Mouse (Mus musculus) embryo, embryonic 9.5 days (tissue): ENCODE data around the gene Greb1.
"Not testable (repeated sequence)": the region's sequence is repeated elsewhere in the genome, so short reads cannot be mapped to it uniquely, and the experiment has no call there.

ENCODE experiments used
- DNase-seq: peaks from one replicate; pipeline ENCODE4 v3.0.0-alpha.2; 2017; ENCODE audit errors: extremely low spot score

Gene Greb1

DNA sequence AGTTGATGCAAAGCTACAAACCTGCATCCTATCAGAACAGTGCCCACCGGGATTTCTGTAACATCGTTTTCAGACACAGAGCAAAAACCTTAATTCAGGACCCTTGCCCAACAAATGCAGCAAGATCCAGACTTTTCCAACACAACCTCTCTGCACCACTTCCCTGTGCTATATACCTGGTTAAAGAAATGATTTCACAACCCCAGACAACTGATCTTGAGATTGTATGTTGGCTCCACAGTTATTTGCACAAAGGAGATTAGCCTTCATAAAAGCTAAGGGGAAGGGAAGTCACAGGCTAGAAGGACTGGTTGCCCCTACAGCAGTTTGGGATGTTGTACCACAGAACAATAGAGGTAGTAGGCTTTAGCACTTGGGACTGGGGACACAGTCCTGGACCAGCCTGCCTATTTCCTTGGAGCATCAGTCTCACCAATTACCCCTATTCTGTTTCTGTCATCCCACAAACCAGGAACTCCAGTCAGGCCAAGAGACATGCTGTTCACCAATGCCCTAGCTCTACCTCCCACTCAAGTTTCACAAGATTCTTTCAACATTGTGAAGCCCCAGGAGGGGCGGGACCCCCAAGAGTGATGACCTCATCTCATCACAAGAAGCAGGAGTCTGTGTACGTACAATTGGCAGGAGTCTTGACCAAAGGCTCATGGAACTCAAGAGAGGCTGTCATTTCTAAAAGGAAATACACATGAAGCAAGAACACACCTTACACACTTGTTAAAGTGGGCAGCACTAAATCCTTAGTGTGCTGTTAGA is 36.9 kb downstream of the Greb1 start:
- DNase-seq, result no peak

DNA sequence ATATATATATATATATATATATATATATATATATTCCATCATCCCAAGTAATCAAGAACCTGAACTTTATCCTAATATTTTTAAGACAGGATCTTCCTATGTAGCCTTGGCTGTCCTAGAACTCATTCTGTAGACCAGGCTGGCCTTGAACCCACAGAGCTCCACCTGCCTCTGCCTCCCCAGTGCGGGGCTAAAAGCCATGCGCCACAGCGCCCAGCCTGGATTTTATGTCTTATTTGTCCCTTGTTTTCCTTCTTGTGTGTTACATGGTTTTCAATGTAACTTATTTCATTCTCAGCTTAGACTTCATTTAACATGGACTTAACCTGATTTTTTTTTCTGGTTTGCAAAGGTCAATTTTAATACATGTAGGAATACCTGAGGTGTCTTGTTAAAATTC is 39.2 kb downstream of the Greb1 start:
- DNase-seq, result no peak

DNA sequence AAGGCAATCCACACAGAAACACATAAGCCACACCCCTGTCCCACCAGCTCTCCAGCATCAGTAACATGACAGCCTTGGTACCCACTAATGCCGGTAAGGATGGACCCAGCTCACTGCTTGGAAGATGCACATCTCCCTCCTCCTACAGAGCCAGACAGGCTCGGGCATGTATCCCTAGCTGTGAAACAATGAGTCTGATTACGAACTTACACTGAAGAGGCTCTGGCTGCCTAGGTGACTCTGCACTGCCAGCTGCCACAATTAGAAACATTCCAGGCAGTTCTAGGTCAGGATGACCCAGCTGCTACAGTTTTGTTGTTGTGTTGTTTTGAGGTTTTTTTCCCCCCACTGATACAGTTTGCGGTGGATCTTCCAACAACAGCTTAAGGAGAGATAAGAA is 40.4 kb downstream of the Greb1 start:
- no peak for DNase-seq

DNA sequence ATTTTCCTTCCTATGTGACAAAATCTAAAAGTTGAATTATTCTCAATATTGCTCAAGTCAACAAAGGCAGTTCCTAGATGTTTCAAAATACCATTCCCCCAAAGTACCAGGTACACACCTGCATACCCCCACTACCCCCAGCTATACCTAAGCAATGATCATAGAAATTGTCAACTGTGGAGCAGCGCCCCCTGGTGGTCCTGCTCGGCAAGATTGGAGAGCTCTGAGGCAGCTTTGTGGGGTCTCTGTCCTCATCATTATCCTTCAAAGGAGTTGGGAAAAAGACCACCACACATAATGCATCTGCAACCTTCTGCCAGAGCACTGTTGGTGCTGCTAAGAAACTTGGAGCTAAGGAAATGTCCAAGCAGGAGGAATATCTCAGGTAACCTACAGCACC is 46.4 kb downstream of the Greb1 start:
- DNase-seq, result peak; percentile 61

DNA sequence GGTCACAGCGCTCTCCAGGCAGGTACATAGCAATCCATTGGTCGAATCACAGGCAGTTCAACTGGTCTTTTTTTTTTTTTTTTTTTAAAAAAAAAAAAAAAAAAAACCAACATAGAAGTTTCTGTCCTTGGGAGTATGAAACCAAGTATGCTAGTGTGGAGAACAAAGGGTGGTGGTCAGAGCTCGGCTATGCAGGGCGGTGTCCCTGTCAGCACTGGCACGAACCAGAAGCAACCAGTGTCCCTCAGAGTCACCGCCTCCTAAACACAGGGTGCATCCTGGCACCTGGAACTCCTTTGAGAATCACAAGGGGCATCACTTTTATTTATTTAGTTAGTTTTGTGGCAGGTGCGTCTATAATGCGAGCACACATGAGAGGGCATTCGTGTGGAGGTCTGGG is 47.1 kb downstream of the Greb1 start:
- DNase-seq, result no peak

DNA sequence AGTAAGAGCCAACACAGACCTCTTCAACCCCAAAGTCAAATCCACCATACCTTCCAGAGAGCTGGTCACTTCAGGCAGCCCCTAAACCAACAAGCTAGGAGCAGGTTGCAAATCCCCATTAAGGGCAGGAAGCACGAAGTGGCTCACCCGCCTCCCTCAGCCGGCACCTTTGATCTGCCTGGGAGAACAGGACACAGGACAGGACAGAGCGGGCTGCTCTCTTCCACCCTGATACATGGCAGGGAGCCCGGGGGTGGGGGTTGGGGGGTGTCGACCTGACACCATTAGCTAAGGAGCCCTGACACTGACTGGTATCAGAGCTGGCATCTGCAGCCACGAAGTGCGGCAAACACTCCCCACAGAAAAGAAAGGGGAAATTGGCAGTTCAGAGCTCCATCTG is 47.6 kb downstream of the Greb1 start:
- no peak for DNase-seq

DNA sequence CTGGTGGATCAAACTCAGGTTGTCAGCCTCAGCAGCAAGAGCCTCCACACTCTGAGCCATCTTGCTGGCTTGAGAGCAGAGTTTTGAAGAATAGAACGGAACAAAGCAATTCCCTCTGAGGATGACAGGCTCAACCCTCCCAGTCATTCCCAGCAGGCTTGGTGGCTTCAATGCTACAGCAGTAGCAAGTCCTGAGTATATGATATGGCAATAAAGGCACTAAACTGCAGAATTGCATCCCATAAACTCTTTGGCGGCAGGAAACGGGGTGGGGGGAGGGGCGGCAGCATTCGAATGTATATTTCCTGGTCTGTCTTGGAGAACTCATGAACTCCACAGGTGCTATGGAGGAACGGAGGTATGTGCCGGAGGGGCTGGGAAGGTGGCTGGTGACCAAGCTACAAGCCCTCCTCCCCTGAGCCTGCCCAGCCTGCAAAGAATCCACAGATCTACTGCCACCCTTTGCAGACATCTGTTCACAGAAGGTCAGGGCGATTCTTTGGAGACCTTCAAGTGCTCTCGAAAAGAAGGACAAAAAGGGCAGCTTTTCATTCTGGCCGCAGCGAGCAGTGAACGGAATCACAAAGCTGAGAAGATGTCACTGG is 48.3 kb downstream of the Greb1 start:
- DNase-seq, result no peak

DNA sequence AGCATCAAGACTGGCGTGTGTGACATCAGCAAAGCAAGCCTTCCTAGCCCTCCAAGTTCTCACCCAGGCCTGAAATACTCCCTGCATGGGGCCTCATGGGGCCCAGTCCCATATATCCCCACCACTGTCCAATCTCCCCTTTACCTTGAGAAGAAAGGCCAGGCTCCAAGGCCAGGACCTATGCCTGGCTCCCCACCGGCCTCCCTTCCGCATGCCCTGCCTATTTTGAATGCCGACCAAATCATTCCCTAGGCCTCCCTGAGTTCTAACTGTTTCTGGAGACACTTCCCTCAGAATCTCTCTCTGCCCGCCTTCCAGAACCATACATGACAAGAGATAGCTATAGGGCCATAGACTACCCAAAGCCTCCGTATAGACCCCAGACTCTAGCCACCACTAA is 49.1 kb downstream of the Greb1 start:
- no peak for DNase-seq

DNA sequence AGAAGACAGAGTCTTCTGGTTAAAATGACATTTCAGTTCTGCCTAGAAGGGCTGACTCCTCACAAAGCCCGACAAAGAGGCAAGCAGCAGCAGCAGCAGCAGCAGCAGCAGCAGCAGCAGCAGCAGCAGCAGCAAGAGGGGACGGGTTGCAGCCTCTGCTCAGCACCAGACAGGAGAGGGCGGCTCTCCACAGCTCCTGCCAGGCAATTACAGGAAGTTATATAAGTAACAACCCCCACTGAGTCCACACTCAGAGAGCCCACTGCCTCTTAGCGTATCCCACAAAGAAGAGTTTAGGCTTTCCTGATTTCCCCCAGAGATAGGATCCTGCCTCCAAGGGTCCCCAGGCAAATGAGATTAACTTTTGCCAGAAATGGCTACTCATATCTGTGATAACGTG is 60.6 kb downstream of the Greb1 start:
- DNase-seq, result no peak

DNA sequence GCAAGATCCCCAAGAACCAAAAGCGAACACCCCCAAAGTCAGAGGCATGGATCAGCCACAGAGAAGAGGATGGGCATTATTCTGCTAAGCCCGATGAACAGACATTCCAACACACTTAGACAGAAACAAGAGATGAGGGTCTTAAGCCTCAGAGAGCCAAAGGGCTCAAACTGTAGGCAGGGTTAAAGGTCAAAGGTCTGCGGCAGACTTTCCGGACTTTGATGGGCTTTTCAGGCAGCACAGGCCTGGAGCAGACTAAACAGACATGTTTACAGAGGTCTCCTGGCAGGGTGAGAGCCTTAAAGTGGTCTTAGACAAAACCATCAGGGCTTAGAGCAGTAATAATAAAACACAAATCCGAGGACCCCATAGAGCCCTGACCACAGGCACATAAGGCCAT is 63.4 kb downstream of the Greb1 start:
- peak; percentile 71 for DNase-seq

DNA sequence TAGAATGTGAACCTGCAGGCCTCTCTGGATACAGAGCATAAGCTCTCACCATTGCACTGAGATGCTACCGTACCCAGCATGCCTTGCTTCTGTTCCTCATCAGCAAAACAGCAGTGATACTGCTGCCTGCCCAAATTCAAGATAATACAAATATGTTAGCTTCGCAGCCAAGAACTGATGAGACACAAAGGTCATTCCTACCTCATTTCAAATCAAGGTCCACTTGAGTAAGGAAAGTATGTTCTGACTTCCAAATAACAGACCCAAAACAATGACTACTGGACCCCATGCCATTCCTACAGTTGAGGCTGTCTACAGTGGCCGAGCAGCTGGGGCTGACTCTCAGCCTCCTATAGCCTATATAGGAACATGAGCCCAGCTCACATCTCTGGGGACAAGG is 66.0 kb downstream of the Greb1 start:
- no peak for DNase-seq

DNA sequence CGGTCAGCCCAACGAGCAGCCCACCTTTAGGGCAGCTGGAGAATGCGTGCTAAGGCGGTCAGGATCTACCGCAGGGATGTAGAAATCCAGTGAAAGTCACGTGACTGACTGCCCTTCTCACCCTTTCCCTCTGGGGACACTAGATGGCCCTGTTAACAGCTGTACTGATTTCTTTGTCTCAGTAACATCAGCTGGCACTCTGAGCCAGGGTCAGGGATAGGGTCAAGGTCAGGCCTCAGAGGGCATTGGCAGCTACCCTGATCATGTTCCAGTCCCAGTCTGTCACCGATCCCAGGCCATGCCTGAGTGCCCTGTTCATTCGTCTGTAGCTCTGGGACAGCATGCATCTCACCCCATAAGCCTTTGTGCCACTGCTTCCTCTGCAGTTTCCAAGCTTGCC is 66.7 kb downstream of the Greb1 start:
- peak; percentile 73 for DNase-seq

DNA sequence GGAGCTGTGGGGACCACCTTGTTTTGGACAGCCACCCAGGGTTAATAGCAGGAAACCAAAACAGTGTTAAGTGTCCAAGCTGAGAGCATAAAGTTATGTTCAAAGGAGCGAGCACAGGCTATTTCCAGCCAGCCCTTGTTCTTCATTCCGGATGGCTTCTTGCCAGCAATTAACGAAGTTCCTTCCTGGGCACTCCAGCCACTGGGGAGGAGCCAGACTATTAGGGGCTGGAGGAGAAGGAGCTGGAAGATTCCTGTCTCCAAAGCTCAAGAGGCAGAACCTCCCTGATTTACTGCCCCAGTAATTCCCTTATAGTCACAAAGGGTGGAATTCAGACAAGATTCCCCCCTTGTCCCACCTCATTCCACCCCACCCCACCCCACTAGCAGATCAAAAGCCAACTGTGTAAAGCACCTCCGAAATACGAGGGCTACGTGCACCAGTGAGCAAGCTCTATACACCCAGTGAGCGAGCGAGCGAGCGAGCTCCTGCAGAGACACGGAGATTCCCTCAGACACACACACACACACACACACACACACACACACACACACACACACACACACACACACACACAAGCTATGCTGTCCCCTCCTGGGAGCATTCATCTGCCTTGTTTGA is 69.5 kb downstream of the Greb1 start:
- DNase-seq, result no peak

DNA sequence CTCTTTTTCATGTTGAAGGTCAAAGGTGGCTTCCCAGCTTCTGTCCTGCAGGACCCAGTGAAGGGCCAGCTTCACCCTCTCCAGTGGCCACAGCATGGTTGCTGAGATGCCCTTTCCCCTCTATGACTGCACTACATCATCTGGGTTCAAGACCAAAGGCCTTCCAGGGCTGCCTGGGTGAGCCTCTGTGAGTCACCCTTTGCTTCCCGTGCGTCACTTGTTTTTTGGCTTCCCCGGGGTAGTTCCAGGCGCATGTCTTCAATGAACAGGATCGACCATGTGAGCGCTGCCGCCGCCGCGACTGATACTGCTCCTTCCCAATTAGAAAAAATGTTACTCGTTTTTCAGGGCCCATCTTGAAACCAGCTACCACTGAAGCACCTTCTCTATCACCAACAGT is 70.5 kb downstream of the Greb1 start:
- DNase-seq, result no peak

DNA sequence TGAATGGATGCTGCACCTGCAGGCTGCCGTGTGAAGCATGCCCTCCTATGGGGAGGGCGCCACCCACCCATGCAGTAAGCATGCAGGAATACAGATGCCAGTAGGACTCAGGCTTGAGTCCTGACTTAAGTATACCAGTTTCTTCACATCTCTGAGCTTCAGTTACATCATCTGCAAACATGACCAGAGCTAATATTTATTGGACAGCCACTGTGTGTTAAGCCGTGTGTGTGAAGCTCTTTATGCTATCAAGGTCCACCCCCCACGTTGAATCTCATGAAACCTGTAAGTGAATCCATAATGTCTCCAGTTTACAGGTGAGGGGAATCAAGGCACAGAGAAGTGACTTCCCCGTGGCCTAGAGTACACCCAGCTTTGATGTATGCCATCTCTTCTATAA is 72.5 kb downstream of the Greb1 start:
- no peak for DNase-seq

DNA sequence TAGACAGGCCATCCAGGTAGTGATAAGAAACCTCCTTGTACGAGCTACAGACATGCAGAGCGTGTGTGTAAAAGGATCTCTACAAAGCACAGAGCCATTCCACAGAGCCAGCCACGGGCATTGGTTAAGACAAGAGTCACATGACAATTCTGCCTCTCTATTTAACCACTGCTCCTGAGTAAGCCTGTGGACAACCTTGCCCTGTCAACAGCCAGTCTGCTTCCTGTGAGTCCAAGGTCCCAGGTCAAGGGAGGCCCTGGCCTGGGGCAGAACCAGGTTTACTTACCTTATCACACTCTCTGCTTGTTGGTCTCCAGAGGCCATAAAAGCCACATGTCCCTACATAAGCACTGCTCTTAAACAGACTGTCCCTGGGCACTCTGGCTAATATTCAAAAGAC is 74.5 kb downstream of the Greb1 start:
- DNase-seq, result no peak

DNA sequence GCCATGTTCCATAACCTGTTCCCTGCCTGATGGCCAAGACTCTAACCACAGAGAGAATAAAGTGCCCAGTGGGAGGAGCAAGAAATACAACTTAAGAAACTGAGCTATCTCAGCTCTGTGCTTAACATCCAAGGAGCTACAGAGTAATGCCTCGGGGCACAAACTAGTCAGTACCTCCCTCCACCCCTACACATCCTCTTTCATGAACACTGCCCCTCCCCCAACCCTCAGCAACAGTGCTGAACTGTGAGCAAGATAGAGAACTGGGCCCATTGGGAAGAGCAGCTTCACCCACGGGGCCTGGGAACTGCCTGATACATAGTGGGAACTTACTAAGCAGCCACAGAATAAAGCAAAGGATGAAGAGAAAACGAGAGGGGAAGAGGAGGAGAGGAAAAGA is 77.1 kb downstream of the Greb1 start:
- no peak for DNase-seq

DNA sequence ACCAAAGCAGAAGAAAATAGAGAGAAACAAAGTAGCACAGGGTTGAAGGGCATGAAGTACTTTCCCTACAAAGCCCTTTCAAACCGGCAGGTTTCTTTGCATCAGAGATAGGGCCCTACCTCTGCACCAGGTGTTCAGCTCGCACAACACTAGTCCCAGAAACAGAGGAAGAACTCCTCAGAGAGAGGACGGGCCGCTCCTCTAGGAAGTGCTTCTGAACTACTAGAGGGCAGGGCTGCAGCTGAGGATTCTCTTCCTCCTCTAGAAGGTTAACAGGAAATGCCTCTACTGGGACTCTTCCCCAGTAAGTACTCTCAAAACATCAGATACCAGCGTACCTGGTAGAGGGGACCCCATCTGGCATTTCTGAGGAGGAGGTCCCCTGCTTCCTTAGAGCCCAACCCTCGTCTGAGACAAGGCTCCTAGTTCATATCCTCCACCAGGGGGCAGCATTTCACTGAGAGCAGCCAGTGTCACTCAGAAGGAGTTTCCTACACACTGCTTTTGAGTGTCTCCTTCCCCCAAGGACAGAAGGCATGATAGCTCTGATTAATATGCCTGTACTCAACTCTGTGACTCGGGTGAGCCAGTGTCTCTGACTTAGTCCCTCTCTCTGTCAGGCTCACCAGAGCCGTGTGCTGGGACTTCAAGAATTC is 81.9 kb downstream of the Greb1 start:
- DNase-seq, result peak; percentile 74

DNA sequence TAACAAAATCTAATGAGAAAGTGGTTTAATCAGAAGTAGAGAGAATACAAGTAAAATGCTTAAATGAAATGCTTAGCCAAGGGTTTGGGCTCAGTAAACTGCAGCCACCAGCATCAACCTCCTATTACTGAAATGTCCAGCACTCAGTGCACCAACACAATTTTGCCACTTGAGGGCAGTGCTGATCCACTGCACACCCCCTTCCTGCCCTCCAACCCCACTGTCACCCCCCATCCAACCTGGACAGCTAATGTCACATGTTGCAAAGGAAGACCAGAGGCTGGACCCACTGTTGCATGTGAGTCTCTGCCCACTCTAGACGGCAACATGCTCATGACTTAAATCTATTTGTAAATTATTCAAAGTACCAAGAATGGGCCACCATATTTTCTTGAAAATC is 83.0 kb downstream of the Greb1 start:
- DNase-seq, result peak; percentile 67

DNA sequence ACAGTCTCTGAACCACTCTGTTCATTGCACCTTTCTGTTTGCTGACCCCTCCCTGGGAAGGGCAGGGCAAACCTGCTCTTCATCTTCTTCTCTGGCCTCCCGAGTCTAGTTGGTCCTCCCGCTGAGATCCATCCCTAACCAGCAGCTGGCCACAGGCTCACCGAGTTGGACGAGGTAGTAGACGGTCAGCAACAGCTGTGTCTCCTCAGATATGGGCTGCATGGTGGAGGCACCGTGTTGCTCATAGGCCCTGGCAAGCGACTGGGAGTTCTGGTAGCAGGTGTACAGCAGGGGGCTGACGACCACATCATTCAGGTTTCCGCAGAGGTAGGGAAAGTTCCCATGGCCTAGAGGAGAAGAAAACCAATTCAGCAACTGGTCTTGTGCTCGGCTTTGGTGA is 86.1 kb downstream of the Greb1 start:
- DNase-seq, result no peak

DNA sequence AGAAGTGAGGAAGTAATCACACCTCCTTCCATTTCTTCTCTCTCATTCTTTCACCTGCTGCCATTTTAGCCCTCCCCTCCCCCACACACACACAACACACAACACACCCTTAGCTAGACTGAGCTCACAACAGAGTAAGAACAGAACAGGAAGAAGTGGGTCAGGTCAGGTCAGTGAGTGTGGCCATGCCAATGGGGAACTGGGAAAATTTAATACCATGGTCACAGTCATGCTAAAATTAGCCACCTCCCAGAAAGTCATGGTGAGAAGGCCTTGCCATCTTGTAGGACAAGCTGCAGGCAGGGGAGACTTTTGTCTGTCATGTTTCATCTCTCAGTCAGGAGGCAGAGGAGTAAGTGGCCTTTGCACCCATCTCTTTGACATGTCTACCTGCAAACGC is 102.0 kb downstream of the Greb1 start:
- no peak for DNase-seq

DNA sequence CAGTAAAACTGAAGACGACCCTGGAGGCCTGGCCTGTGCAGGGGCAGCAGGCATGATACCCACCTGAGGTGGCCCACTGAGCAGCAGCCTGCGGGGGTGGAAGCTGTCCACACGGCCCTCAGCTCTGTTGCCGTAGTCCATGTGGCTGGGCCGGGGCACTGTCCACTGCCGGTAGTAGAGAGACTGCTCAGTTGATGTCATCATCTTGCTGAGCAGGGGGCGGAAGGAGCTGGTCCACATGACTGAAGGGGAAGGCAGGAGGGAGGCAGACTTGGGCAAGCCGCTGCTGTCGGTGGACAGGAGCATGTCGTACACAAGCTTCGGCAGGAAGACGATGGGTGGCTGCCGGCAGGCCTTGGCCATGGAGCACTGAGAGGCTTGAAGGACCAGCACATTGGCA is 104.5 kb downstream of the Greb1 start:
- no peak for DNase-seq

DNA sequence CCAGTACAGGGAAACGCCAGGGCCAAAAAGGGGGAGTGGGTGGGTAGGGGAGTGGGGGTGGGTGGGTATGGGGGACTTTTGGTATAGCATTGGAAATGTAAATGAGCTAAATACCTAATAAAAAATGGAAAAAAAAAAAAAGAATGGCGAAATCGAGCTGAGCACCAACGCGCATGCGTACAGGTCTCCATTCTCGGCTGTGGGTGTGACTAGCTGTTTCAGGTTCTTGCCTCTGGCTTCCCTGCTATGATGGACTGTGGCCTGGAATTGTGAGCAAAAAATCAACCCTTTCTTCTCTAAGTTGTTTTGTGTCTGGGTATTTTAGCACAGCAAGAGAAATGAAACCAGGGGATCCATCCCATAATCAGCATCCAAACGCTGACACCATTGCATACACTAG is 105.4 kb downstream of the Greb1 start:
- DNase-seq, result not testable (repeated sequence)
